Mouse (Mus musculus): ENCODE results near the gene Ap3s2. TPM values are rescaled to one million over a fixed set of nuclear protein-coding genes. Genes with fewer than 3 reads are reported as not detected.

Ap3s2 gene
- 5.0 to 7.7 TPM (median 6.6 TPM) in 3 replicates for total RNA-seq (2017)

DNA sequence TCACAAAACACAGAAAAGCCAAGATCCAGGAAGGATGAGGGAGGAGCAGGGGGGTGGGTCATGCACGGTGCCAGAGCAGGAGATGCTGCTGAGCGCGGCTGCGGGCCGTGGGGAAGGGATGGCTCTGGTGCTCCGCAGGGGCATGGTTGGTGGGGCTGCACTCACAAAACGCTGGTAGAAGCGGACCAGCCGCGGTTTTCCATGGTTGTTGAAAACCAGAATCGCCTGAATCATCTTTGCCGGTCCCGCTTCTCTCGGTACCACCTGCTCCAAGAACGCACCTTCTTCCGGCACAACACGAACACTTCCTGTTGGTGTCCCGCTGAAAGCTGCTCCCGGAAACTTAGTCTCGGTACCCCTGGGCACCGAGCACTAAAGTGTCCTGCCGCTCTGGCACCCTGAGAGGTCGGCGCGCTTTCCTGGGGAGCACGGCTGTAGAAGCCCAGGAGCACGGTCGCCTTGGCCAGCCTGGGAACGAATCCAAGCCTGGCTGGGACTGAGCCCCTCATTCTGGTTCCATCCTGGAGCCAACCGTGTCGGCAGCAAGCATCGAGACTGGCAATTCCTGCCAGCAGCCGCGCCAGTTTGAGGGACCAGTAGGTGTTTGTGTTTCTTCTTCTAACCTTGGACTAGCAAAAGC, at the start of gene Ap3s2:
Gene Ap3s2, minus strand, starts transcription at position 306 of the 640 bp plus-strand sequence.
- peak; percentile 97 for ATAC-seq (replicated peaks; ENCODE audit: insufficient number of reproducible peaks, low FRiP score, low TSS enrichment, poor library complexity, severe bottlenecking)

DNA sequence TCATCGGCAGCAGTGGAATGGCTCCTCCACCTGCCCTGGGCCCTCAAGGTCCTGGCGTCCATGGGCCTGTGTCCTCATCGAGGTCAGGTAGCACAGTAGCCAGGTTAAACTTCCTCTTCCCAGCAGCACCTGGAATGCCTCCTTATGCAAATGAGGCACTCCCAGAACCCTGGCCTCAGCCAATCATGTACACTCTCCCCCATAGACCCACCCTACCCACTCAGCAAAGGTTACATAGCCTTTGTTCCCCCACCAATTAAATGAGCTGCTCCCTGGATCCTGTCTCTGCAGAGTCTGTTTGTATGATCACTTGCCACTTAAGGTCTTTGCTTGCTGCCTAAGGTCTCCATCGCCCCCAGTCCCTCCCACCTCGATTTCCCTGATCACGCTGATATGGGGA, 47.9 kb upstream of the Ap3s2 start:
- no peak for ATAC-seq (replicated peaks; ENCODE audit: insufficient number of reproducible peaks, low FRiP score, low TSS enrichment, poor library complexity, severe bottlenecking)

DNA sequence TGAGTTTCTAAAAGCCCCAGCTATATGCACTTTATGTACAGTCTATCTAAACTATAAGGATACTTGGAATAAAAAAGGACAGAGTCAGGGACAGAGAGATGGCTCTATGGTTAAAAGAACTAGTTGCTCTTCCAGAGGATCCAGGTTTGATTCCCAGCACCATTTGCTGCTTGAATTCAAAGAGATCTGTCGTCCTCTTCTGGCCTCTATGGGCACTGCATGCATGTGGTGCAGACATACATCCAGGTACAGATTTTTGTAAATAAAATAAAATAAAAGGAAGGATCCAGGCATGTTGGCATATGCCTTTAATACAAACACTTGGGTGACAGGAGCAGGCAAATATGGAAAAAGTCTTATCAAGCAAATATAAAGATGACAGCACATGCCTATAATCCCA, 41.2 kb upstream of the Ap3s2 start:
- no peak for ATAC-seq (replicated peaks; ENCODE audit: insufficient number of reproducible peaks, low FRiP score, low TSS enrichment, poor library complexity, severe bottlenecking)

DNA sequence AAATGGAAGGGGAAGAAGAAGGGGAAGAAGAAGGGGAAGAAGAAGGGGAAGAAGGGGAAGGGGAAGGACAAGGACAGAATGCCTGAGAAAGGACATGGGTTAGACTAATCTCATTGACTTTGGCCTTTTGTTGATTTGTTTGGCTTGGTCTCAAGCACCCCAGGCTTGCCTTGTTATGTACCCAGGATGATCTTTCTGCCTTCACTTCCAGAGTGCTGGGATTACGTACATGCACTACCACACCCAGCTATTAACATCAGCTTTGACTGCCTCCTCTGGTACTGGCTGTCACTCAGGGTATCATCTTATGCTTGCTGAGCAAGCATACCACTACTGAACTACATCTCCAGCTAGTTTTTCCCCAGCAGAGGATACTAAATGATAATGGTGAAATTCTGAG, 35.7 kb upstream of the Ap3s2 start:
- ATAC-seq (replicated peaks; ENCODE audit: insufficient number of reproducible peaks, low FRiP score, low TSS enrichment, poor library complexity, severe bottlenecking) = no peak

DNA sequence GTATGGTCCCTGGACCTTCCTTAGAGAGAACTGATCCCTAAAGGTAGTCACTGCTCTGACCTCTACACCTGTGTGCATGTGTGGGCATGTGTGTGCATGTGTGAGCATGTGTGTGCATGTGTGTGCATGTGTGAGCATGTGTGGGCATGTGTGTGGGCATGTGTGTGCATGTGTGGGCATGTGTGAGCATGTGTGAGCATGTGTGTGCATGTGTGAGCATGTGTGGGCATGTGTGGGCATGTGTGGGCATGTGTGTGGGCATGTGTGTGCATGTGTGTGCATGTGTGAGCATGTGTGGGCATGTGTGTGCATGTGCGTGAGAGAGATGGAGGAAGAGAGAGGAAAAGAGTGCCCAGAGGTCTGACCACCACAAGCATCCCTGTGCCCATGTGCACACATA, 34.4 kb upstream of the Ap3s2 start:
- ATAC-seq (replicated peaks; ENCODE audit: insufficient number of reproducible peaks, low FRiP score, low TSS enrichment, poor library complexity, severe bottlenecking) = no peak

DNA sequence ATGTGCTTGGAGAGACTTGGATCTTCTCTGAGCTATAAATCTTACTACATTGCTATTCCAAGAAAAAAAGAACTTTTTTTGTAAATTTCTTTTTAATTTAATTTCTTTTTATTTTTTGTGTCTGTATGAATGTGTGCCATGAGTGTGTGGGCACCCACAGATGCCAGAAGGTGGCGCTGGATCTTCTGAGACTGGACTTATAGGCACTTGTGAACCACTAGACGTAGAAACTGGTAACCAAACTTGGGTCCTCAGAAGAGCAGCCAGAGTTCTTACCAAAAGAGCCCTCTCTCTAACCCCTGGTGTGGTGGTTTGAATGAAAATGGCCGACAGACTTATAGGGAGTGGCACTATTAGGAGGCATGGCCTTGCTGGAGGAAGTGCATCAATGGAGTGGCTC, 30.6 kb upstream of the Ap3s2 start:
- no peak for ATAC-seq (replicated peaks; ENCODE audit: insufficient number of reproducible peaks, low FRiP score, low TSS enrichment, poor library complexity, severe bottlenecking)

DNA sequence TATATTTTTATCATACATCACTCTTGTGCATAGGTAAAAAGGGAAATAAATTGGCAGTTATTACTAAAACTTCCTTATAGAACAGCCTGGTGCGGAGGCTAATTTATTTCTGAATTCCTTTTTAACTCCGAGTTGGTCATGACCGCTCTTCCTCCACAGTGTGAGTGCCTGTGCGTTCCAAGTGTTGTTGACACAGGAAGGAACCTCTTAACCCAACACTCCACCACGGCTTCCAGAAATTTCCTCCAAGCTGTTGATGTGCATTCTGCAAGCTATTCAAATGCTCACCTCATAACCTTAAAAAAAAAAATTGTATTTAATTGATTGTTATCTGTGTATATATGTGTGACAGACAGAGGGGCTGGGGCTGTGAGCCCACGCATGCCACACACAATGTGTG, 29.8 kb upstream of the Ap3s2 start:
- ATAC-seq (replicated peaks; ENCODE audit: insufficient number of reproducible peaks, low FRiP score, low TSS enrichment, poor library complexity, severe bottlenecking) = no peak

DNA sequence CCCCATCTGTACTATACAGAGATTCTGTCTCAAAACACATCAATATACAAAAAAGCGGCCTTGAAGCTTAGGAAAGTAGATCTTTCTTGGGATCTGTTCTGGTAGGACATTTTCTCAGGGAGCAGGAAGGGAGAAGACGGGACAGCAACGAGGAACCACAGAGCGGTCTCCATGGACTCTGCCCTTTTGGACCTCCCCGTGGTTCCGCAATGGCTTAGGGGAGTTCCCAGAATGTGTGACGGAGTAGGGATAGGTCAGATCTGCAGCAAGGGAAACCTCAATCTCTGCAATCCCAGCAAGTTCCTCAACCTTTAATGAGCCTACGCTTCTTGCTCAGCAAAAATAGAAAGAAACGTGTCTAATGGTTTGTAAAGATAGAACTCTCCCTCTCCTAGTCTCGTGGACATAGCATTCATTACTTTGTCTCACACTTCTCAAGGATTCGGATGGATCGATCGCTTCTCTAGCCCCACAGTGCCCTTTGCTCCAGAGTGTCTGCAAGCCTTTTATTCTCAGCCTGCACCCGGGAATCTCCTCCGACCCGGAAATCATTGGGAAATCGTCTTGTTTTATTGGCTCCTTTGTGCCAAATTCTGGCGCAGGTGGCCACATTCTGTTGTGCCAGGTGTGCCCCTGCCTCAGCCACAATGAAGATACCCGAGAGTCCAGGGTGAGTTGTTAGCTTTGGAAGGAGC, 15.2 kb upstream of the Ap3s2 start:
- ATAC-seq (replicated peaks; ENCODE audit: insufficient number of reproducible peaks, low FRiP score, low TSS enrichment, poor library complexity, severe bottlenecking) = peak; percentile 93

DNA sequence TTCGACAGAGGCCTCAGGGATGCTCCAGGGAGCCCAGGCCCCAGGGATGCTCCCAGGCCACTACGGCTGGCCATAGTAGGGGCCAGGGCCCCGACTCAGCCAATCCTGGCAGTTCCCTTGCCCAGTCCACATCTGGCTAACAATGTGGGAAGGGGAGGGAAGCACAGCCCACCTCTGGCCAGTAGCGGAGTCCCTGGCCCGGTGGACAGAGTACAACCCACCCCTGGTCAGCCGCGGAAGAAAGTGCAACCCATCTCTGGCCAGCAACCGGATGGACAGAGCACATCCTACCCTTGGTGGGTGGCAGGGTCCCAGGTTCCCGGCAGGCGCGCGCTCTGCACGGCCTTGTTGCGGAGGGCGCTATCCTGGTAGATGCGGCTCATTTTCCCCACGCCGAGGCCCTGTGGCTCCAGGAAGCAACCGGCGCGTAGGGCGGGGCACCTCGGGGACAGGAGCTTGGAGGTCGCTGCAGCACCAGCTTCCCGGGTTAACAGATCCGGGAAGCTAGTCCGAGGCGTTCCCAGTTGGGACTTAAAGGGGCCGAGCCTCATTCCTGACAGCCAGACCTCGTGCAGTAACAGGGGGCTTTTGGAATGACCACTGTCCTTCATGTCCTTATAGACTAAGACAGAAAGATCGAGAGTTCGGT, 14.5 kb upstream of the Ap3s2 start, which contains the start of gene Arpin:
Gene Arpin, minus strand, starts transcription at position 498 of the 649 bp plus-strand sequence.
- no peak for ATAC-seq (replicated peaks; ENCODE audit: insufficient number of reproducible peaks, low FRiP score, low TSS enrichment, poor library complexity, severe bottlenecking)

DNA sequence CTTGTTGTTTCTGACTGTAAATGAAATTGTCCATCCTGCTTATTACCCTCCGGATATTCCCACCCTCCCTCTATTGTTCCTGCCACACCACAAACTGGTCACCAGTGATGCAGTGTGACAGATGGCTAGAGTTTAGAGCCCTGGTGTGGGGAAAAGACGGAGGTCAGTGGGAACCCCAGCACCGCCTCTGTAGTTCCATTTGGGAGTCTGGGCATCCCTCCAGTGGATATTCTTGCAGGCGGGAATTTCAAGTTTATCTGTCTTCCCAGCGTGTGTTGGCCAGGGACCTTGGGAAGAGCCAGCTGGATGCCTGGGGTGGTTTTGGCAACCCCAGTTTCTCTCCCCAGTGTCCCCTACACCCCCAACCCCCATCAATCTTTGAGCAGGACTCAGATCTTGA, 14.0 kb upstream of the Ap3s2 start:
- ATAC-seq (replicated peaks; ENCODE audit: insufficient number of reproducible peaks, low FRiP score, low TSS enrichment, poor library complexity, severe bottlenecking) = no peak

DNA sequence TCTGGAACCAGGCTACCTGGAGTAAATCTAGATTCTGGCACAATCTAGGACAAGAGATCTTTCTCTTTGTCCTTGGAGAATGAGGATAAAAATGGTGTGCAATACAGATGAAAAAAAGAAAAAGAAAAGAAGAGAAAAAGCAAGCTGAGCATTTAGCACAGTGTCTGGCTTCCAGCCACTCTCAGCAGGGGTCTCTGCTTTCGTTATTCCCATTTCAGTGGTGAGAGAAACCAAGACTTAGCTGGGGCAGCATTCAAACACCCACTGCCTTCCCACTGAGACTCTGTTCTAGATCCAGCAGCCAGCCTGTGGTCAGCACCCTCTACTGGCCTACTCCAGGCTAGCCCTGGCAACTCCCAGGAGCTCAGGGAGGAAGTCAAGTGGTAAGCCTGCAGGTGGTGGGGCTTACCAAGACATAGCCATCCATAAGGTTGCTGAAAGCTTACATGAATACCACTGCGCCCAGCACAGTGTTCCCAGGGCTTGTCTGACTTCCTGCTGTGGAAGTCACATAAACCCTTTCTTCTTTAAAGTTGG, 8.1 kb upstream of the Ap3s2 start:
- ATAC-seq (replicated peaks; ENCODE audit: insufficient number of reproducible peaks, low FRiP score, low TSS enrichment, poor library complexity, severe bottlenecking) = no peak

DNA sequence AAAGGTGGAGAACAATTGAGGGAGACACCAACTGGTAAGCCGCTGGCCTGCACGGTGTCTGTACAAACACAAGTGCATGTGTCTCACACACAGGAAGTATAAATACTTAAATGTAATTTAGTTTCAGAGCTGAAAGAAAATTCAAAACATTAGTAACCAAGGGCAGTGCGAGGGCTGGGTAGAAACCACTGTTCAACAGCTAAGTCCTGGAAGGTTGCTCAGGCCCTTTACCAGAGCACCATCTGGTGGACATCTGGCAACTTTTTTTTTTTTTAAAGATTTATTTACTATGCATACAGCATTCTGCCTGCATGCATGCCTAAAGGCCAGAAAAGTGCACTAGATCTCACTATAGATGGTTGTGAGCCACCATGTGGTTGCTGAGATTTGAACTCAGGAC, 5.9 kb downstream of the Ap3s2 start:
- no peak for ATAC-seq (replicated peaks; ENCODE audit: insufficient number of reproducible peaks, low FRiP score, low TSS enrichment, poor library complexity, severe bottlenecking)

DNA sequence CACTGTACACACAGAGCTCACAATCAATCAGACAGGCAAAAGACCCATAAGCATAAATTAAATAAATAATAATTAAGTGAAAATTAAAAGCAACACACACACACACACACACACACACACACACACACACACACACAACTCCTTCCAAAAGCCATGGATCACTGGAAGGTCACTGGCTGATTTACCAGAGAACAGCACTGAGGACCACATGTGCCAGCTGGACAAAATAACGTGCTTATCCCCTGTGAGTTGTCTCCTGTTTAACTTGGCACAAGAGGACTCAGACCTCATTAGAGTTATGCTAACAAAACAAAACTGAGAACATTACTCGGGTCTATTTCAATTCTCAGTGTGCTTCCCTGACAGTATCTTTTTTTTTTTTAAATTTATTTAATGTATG, 13.1 kb downstream of the Ap3s2 start:
- no peak for ATAC-seq (replicated peaks; ENCODE audit: insufficient number of reproducible peaks, low FRiP score, low TSS enrichment, poor library complexity, severe bottlenecking)

DNA sequence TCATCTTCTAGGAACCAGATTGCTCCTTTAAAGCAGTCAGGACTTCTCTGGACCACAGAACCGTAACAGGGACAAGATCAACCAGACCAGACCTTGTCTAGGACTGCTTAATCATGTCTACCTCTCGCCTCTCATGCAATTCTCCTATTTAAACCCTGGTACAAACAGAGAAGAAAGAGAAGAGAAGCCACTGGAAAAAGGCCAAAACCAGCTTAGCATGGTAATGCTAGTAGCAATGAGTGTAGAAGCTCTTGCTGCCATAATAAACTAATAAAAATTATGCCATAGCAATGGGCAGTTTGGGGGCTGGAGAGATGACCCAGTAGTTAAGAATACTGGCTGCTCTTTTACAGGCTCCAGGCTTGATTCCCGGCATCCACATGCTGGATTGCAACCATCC, 13.5 kb downstream of the Ap3s2 start:
- ATAC-seq (replicated peaks; ENCODE audit: insufficient number of reproducible peaks, low FRiP score, low TSS enrichment, poor library complexity, severe bottlenecking) = no peak

DNA sequence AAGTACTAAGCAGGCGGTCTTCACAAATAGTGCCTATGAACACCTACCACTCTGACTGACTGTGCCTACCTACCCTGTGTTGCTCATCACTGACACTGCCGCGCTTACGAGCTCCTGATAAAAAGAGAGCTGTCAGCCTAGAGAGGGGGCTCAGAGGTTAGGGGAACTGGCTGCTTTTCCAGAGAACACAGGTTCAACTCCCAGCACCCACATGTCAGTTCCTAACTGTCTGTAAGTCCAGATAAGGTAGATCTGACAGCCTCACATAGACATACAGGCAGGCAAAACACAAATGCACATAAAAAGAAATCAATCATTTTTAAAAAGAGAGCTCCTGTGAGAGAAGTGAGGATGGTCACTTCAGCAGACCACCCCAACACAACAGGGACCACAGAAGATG, 15.3 kb downstream of the Ap3s2 start:
- ATAC-seq (replicated peaks; ENCODE audit: insufficient number of reproducible peaks, low FRiP score, low TSS enrichment, poor library complexity, severe bottlenecking) = no peak

DNA sequence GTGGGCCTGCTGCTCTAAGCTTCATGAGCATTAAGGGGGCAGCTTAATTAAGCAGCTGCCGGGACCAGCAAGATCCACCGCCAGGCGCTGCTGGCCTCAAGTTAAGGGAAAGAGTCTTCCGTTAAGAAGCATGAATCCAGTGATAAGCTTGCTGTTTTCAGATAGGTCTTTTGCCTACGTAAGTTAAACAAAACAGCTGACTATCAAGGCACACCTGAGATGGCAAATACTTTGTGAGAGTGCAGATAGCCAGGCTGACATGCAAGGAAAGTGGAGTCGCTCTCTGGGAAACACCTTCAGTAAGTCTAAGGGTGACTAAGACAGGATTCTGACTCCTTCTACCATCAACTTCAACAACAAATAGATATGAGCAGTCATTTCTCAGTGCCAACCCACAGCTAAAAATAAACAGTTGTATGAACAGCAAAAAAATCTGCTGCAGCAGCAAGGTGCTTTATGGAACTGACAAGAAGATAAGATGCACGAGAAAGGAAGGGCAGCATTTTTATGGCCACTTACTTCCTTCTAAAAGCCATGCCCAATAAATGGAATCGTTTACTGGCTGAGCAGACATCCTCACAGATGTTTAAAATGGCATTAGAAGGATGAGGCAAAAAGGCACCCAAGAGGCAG, 17.2 kb downstream of the Ap3s2 start:
- no peak for ATAC-seq (replicated peaks; ENCODE audit: insufficient number of reproducible peaks, low FRiP score, low TSS enrichment, poor library complexity, severe bottlenecking)

DNA sequence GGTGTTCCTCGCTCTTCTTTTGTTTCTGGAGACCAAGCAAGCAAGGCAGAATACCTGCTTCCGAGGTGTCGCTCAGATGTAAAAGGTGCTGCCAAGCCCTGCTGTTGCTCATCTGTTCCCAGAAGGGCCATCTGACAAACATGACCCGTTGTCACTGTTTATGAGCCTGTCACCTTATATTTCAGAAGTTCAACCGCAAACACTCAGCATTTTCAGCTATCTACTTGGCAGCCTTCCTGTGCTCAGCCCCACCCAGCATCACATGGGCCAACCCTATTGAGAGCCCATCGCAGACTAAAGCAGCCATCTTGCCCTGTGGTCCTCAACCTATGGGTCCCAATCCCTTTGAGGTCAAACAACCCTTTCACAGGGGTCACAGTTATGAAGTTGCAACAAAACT, 19.7 kb downstream of the Ap3s2 start:
- ATAC-seq (replicated peaks; ENCODE audit: insufficient number of reproducible peaks, low FRiP score, low TSS enrichment, poor library complexity, severe bottlenecking) = no peak

DNA sequence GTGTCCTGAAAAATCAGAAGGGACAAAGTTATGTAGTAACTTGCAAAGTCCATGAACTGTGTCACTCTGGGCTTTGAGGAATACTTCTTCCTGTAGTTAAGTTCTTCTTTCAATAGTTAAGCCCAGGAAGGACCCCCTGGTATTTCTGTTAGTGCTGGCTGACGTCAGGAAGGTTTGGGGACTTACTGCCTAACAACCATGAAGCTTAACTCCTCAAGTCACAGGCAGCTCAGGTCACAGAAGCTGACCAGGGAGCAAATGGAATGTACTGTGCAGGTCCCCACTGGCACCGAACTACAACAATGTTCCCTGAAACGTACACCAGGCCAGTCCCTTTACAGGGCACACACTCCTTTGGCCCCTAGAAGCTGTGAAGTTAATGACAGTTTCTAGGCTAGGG, 25.2 kb downstream of the Ap3s2 start:
- no peak for ATAC-seq (replicated peaks; ENCODE audit: insufficient number of reproducible peaks, low FRiP score, low TSS enrichment, poor library complexity, severe bottlenecking)

DNA sequence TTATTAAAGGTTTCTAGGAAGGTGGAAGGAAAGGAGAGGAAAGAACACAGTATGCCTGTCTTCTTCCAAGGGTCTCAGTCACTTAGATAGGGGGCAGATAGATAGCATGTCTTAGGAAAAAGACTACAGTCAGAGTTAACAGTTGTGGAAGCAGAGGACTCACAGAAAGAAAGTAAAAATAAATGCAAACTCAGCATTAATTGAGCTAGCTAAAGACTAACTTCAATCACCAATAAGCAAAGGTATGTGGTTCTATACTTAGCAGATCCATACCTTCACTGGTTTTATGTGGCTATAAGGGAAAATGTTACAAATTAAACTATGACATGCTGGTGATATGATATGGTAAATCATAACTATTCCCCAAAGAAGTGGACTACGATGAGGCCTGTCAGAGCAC, 25.7 kb downstream of the Ap3s2 start:
- ATAC-seq (replicated peaks; ENCODE audit: insufficient number of reproducible peaks, low FRiP score, low TSS enrichment, poor library complexity, severe bottlenecking) = no peak

Data from monocyte, adult 5-6 weeks (primary cell).